Mouse (Mus musculus): ENCODE measurements around the gene Id3.

- no peak for TF ChIP-seq CTCF (conservative IDR thresholded peaks at IDR 0.05; ENCODE audit: low read length)
- no peak for TF ChIP-seq NANOG (IDR thresholded peaks at IDR 0.05; ENCODE audit: borderline replicate concordance, low read length)
- TF ChIP-seq POU5F1 (IDR thresholded peaks at IDR 0.05; ENCODE audit: borderline replicate concordance, low read length): no peak
Observed at GRCm38 (mm10) chr4:136178475-136178921, 35.2 kb downstream of the Id3 start.
